8 mouse cellular contexts compared by ENCODE assay signal in genomic region chr4:140910661-140911310, GRCm38 (mm10). TPM values are rescaled to one million over a fixed set of nuclear protein-coding genes. Genes with fewer than 3 reads are reported as not detected.
DNase-seq lines count a peak whose midpoint lies in the region; ATAC-seq and TF ChIP-seq lines count a peak whose summit lies in the region.
"Had no signal": no experiment of that assay in that cellular context is flagged by ENCODE, and none has a peak within 500 bp of the region (broad histone marks: within the 10 kb centered on the region; RNA-seq: fewer than 3 reads in every experiment).

No protein-coding gene starts in this region.

- no peak overlapping the region for H3K9ac ChIP-seq in neural tube, embryonic 13.5 days
- H3K9ac ChIP-seq in embryonic facial prominence, embryonic 13.5 days: no peak overlapping the region
- no peak overlapping the region for H3K9ac ChIP-seq in hindbrain, postnatal 0 days (replicated peaks; ENCODE audit: low read length)
- H3K9ac ChIP-seq in liver, embryonic 14.5 days (replicated peaks): no peak overlapping the region
- H3K9ac ChIP-seq: hindbrain, embryonic 15.5 days had no signal

- no peak for DNase-seq in neural tube, embryonic 10.5 days (ENCODE audit: extremely low spot score, low spot score)
- peak; percentile 37 for DNase-seq in hindbrain, postnatal 0 days (ENCODE audit: low spot score)
- no peak for DNase-seq in liver, embryonic 14.5 days (ENCODE audit: low read depth in 3 of 3, low spot score in 3 of 3)
- DNase-seq in cerebellum, adult 9-11 months: no peak
- no peak for DNase-seq in thymus, postnatal 36 days

- TF ChIP-seq EP300 in liver, embryonic 14.5 days (IDR thresholded peaks at IDR 0.05; ENCODE audit: low read depth): no peak

- peaks cover 16% of the 10 kb centered on the region for H3K4me1 ChIP-seq in neural tube, embryonic 13.5 days (replicated peaks)
- H3K4me1 ChIP-seq in embryonic facial prominence, embryonic 13.5 days: peaks cover 27% of the 10 kb centered on the region
- no peaks in the 10 kb centered on the region for H3K4me1 ChIP-seq in hindbrain, postnatal 0 days (ENCODE audit: insufficient read depth, low read length)
- peaks cover 0 to 4% of the 10 kb centered on the region in 2 experiments; a peak in 1 of 4 replicates for H3K4me1 ChIP-seq in liver, embryonic 14.5 days (replicated peaks; ENCODE audit: control insufficient read depth in 2 of 2, insufficient read depth in 2 of 2, low read length in 1 of 2)

- H3K4me3 ChIP-seq in neural tube, embryonic 13.5 days: no peak overlapping the region
- H3K4me3 ChIP-seq in embryonic facial prominence, embryonic 13.5 days: no peak overlapping the region
- H3K4me3 ChIP-seq in hindbrain, postnatal 0 days (ENCODE audit: low read length): no peak overlapping the region
- no peak overlapping the region for H3K4me3 ChIP-seq in liver, embryonic 14.5 days (ENCODE audit: insufficient read depth in 1 of 2, low read depth in 2 of 2, low read length in 2 of 2)
- H3K4me3 ChIP-seq: hindbrain, embryonic 15.5 days had no signal

- no peak for TF ChIP-seq CTCF in hindbrain, postnatal 0 days (IDR thresholded peaks at IDR 0.05; ENCODE audit: low read depth)
- TF ChIP-seq CTCF in liver, embryonic 14.5 days (IDR thresholded peaks at IDR 0.05; ENCODE audit: low read depth): no peak

- 23% methylated on average over 17 of the region's 17 CpGs for WGBS in neural tube, embryonic 13.5 days
- 32% methylated on average over 17 of the region's 17 CpGs for whole genome bisulfite sequencing in embryonic facial prominence, embryonic 13.5 days
- WGBS in hindbrain, postnatal 0 days: 21% methylated on average over 17 of the region's 17 CpGs
- 34% methylated on average over 17 of the region's 17 CpGs for WGBS in liver, embryonic 14.5 days (ENCODE audit: insufficient replicate concordance)

- no peak for ATAC-seq in neural tube, embryonic 13.5 days (ENCODE audit: low read depth)
- ATAC-seq in embryonic facial prominence, embryonic 13.5 days (ENCODE audit: insufficient number of reproducible peaks, insufficient read depth, low FRiP score, low TSS enrichment, low read depth): no peak
- ATAC-seq in hindbrain, postnatal 0 days: peak; percentile 13; the same call in 1 of the 2 replicates
- ATAC-seq in liver, embryonic 14.5 days (ENCODE audit: insufficient read depth): no peak

- H3K27me3 ChIP-seq in neural tube, embryonic 13.5 days: peaks cover 33% of the 10 kb centered on the region
- peaks cover 52% of the 10 kb centered on the region for H3K27me3 ChIP-seq in embryonic facial prominence, embryonic 13.5 days
- H3K27me3 ChIP-seq in hindbrain, postnatal 0 days (ENCODE audit: insufficient read depth, low read length): no peaks in the 10 kb centered on the region
- no peaks in the 10 kb centered on the region for H3K27me3 ChIP-seq in liver, embryonic 14.5 days (ENCODE audit: control insufficient read depth, insufficient read depth, low read length)

- H3K36me3 ChIP-seq in neural tube, embryonic 13.5 days: no peaks in the 10 kb centered on the region
- H3K36me3 ChIP-seq in embryonic facial prominence, embryonic 13.5 days: no peaks in the 10 kb centered on the region
- H3K36me3 ChIP-seq in hindbrain, postnatal 0 days (ENCODE audit: insufficient read depth, low read length): no peaks in the 10 kb centered on the region
- no peaks in the 10 kb centered on the region for H3K36me3 ChIP-seq in liver, embryonic 14.5 days (replicated peaks; ENCODE audit: control insufficient read depth, insufficient read depth, low read depth)
- H3K36me3 ChIP-seq: hindbrain, embryonic 15.5 days had no signal

- 0 out of 2 replicates have a peak overlapping the region, but pooled peaks have one; percentile 20 for H3K4me2 ChIP-seq in neural tube, embryonic 13.5 days
- H3K4me2 ChIP-seq in embryonic facial prominence, embryonic 13.5 days: 0 out of 2 replicates have a peak overlapping the region, but pooled peaks have one; percentile 11
- H3K4me2 ChIP-seq in hindbrain, postnatal 0 days (ENCODE audit: low read depth, low read length): no peak overlapping the region
- H3K4me2 ChIP-seq in liver, embryonic 14.5 days (ENCODE audit: low read depth): peak overlapping the region; percentile 13; the same call in 1 of the 2 replicates
- H3K4me2 ChIP-seq: hindbrain, embryonic 15.5 days had no signal

- no peaks in the 10 kb centered on the region for H3K9me3 ChIP-seq in neural tube, embryonic 13.5 days
- no peaks in the 10 kb centered on the region for H3K9me3 ChIP-seq in embryonic facial prominence, embryonic 13.5 days
- no peaks in the 10 kb centered on the region for H3K9me3 ChIP-seq in hindbrain, postnatal 0 days (ENCODE audit: low read length)
- H3K9me3 ChIP-seq in liver, embryonic 14.5 days (ENCODE audit: control insufficient read depth, low read length): no peaks in the 10 kb centered on the region
- H3K9me3 ChIP-seq: hindbrain, embryonic 15.5 days had no signal

- H3K27ac ChIP-seq in neural tube, embryonic 13.5 days (replicated peaks): no peak overlapping the region
- no peak overlapping the region for H3K27ac ChIP-seq in embryonic facial prominence, embryonic 13.5 days
- no peak overlapping the region for H3K27ac ChIP-seq in hindbrain, postnatal 0 days
- H3K27ac ChIP-seq in liver, embryonic 14.5 days: no peak overlapping the region
- H3K27ac ChIP-seq: hindbrain, embryonic 15.5 days had no signal

RNA-seq across cellular contexts. Expression of gene Padi2, which starts 4.6 kb away (rescaled TPM):
- polyA plus RNA-seq in neural tube, embryonic 13.5 days (2015; fragmentation: Nextera tagmentation; extraction: Ambion mirVana): 4.4 and 6.0 TPM in 2 replicates
- polyA plus RNA-seq in embryonic facial prominence, embryonic 13.5 days (2015; fragmentation: Nextera tagmentation; extraction: Ambion mirVana): 1.8 and 2.3 TPM in 2 replicates
- 5.3 and 5.5 TPM in 2 replicates for total RNA-seq in hindbrain, postnatal 0 days (2014; rRNA removed)
- 2.7 and 3.0 TPM in 2 replicates for polyA plus RNA-seq in hindbrain, postnatal 0 days (2015; fragmentation: Nextera tagmentation; extraction: Ambion mirVana)
- 0.87 and 1.0 TPM in 2 replicates for polyA plus RNA-seq in liver, embryonic 14.5 days (2012; rRNA removed)
- polyA plus RNA-seq in liver, embryonic 14.5 days (2014; fragmentation: Nextera tagmentation; extraction: Ambion mirVana): 1.7 and 1.8 TPM in 2 replicates

RNA-seq across cellular contexts. Expression of gene Sdhb, which starts 50.2 kb away (rescaled TPM):
- 473 and 497 TPM in 2 replicates for polyA plus RNA-seq in neural tube, embryonic 13.5 days (2015; fragmentation: Nextera tagmentation; extraction: Ambion mirVana)
- polyA plus RNA-seq in embryonic facial prominence, embryonic 13.5 days (2015; fragmentation: Nextera tagmentation; extraction: Ambion mirVana): 393 and 412 TPM in 2 replicates
- total RNA-seq in hindbrain, postnatal 0 days (2014; rRNA removed): 176 and 217 TPM in 2 replicates
- 583 and 596 TPM in 2 replicates for polyA plus RNA-seq in hindbrain, postnatal 0 days (2015; fragmentation: Nextera tagmentation; extraction: Ambion mirVana)
- polyA plus RNA-seq in liver, embryonic 14.5 days (2012; rRNA removed): 68.1 and 86.1 TPM in 2 replicates
- 201 and 211 TPM in 2 replicates for polyA plus RNA-seq in liver, embryonic 14.5 days (2014; fragmentation: Nextera tagmentation; extraction: Ambion mirVana)
